Mouse (Mus musculus): ENCODE results near the gene Gm20604. TPM values are rescaled to one million over a fixed set of nuclear protein-coding genes. Genes with fewer than 3 reads are reported as not detected.

Gm20604 gene
- total and polyA plus RNA-seq, 3 experiments = 2.9 to 4.2 (median 3.8) TPM

GRCm38 (mm10) chr12:102729855-102730797, 28.3 kb downstream of the Gm20604 start:
- Histone ChIP-seq H3K4me3 (no peak overlapping the region), H3K27ac (no peak overlapping the region), H3K36me3 (ENCODE audit: control insufficient read depth, insufficient read depth, low read length) (no peaks in the 10 kb centered on the region), H3K79me2 (replicated peaks; ENCODE audit: control insufficient read depth, insufficient read depth, low read length) (no peaks in the 10 kb centered on the region), H3K4me1 (ENCODE audit: control insufficient read depth, insufficient read depth, low read length) (no peaks in the 10 kb centered on the region), H3K9ac (ENCODE audit: low read depth, low read length) (no peak overlapping the region), H3K27me3 (ENCODE audit: control insufficient read depth, insufficient read depth, low read length) (no peaks in the 10 kb centered on the region)
- TF ChIP-seq POLR2A (IDR thresholded peaks at IDR 0.05; ENCODE audit: insufficient read depth, low read depth, low read length) (no peak), EP300 (IDR thresholded peaks at IDR 0.05; ENCODE audit: insufficient read depth, low read depth, low read length) (no peak), CTCF (IDR thresholded peaks at IDR 0.05) (no peak)
- WGBS = 50% methylated on average over 26 of the region's 26 CpGs
- intact Hi-C loops (cut with DNase I) = no loop called here
- DNase-seq = peak in 1 of 2 experiments; percentile 40

- no peak for DNase-seq
- Histone ChIP-seq H3K4me1 (ENCODE audit: control insufficient read depth, insufficient read depth, low read length) (no peaks in the 10 kb centered on the region), H3K27ac (no peak overlapping the region), H3K4me3 (no peak overlapping the region), H3K9ac (ENCODE audit: low read depth, low read length) (no peak overlapping the region), H3K27me3 (ENCODE audit: control insufficient read depth, insufficient read depth, low read length) (no peaks in the 10 kb centered on the region), H3K36me3 (ENCODE audit: control insufficient read depth, insufficient read depth, low read length) (no peaks in the 10 kb centered on the region), H3K79me2 (replicated peaks; ENCODE audit: control insufficient read depth, insufficient read depth, low read length) (no peaks in the 10 kb centered on the region)
- intact Hi-C loops (cut with DNase I) = no loop called here
- TF ChIP-seq CTCF (IDR thresholded peaks at IDR 0.05) (no peak), POLR2A (IDR thresholded peaks at IDR 0.05; ENCODE audit: insufficient read depth, low read depth, low read length) (no peak), EP300 (IDR thresholded peaks at IDR 0.05; ENCODE audit: insufficient read depth, low read depth, low read length) (no peak)
- WGBS = 56% methylated on average over 7 of the region's 7 CpGs
Measured at GRCm38 (mm10) chr12:102725761-102726175, 32.7 kb downstream of the Gm20604 start.

GRCm38 (mm10) chr12:102725146-102725545, 33.3 kb downstream of the Gm20604 start:
- no peak for DNase-seq
- Histone ChIP-seq H3K9ac (ENCODE audit: low read depth, low read length) (no peak overlapping the region), H3K27ac (no peak overlapping the region), H3K4me3 (no peak overlapping the region), H3K27me3 (ENCODE audit: control insufficient read depth, insufficient read depth, low read length) (no peaks in the 10 kb centered on the region), H3K4me1 (ENCODE audit: control insufficient read depth, insufficient read depth, low read length) (no peaks in the 10 kb centered on the region), H3K36me3 (ENCODE audit: control insufficient read depth, insufficient read depth, low read length) (no peaks in the 10 kb centered on the region), H3K79me2 (replicated peaks; ENCODE audit: control insufficient read depth, insufficient read depth, low read length) (no peaks in the 10 kb centered on the region)
- WGBS = 87% methylated on average over 6 of the region's 6 CpGs
- no peak for TF ChIP-seq CTCF (IDR thresholded peaks at IDR 0.05)
- TF ChIP-seq EP300 (IDR thresholded peaks at IDR 0.05; ENCODE audit: insufficient read depth, low read depth, low read length) = no peak
- TF ChIP-seq POLR2A (IDR thresholded peaks at IDR 0.05; ENCODE audit: insufficient read depth, low read depth, low read length) = no peak
- intact Hi-C loops (cut with DNase I) = no loop called here

GRCm38 (mm10) chr12:102723861-102724260, 34.6 kb downstream of the Gm20604 start:
- no peak for DNase-seq
- no peaks in the 10 kb centered on the region for H3K4me1 ChIP-seq (ENCODE audit: control insufficient read depth, insufficient read depth, low read length)
- 36% methylated on average over 6 of the region's 6 CpGs for whole genome bisulfite sequencing
- no peak overlapping the region for H3K9ac ChIP-seq (ENCODE audit: low read depth, low read length)
- no peak overlapping the region for H3K27ac ChIP-seq
- no peaks in the 10 kb centered on the region for H3K27me3 ChIP-seq (ENCODE audit: control insufficient read depth, insufficient read depth, low read length)
- TF ChIP-seq EP300 (IDR thresholded peaks at IDR 0.05; ENCODE audit: insufficient read depth, low read depth, low read length) (no peak), POLR2A (IDR thresholded peaks at IDR 0.05; ENCODE audit: insufficient read depth, low read depth, low read length) (no peak), CTCF (IDR thresholded peaks at IDR 0.05) (no peak)
- H3K4me3 ChIP-seq = no peak overlapping the region
- intact Hi-C loops (cut with DNase I) = no loop called here
- no peaks in the 10 kb centered on the region for H3K79me2 ChIP-seq (replicated peaks; ENCODE audit: control insufficient read depth, insufficient read depth, low read length)
- H3K36me3 ChIP-seq (ENCODE audit: control insufficient read depth, insufficient read depth, low read length) = no peaks in the 10 kb centered on the region

- Histone ChIP-seq H3K9ac (ENCODE audit: low read depth, low read length) (no peak overlapping the region), H3K27me3 (ENCODE audit: control insufficient read depth, insufficient read depth, low read length) (no peaks in the 10 kb centered on the region), H3K36me3 (ENCODE audit: control insufficient read depth, insufficient read depth, low read length) (no peaks in the 10 kb centered on the region), H3K79me2 (replicated peaks; ENCODE audit: control insufficient read depth, insufficient read depth, low read length) (no peaks in the 10 kb centered on the region), H3K4me3 (no peak overlapping the region), H3K27ac (no peak overlapping the region), H3K4me1 (ENCODE audit: control insufficient read depth, insufficient read depth, low read length) (no peaks in the 10 kb centered on the region)
- TF ChIP-seq POLR2A (IDR thresholded peaks at IDR 0.05; ENCODE audit: insufficient read depth, low read depth, low read length) (no peak), EP300 (IDR thresholded peaks at IDR 0.05; ENCODE audit: insufficient read depth, low read depth, low read length) (no peak), CTCF (IDR thresholded peaks at IDR 0.05) (no peak)
- DNase-seq = no peak
- 89% methylated on average over 8 of the region's 8 CpGs for WGBS
- intact Hi-C loops (cut with DNase I) = no loop called here
Measured at GRCm38 (mm10) chr12:102722966-102723365, 35.5 kb downstream of the Gm20604 start.

- Histone ChIP-seq H3K9ac (ENCODE audit: low read depth, low read length) (no peak overlapping the region), H3K27me3 (ENCODE audit: control insufficient read depth, insufficient read depth, low read length) (no peaks in the 10 kb centered on the region), H3K27ac (no peak overlapping the region), H3K4me1 (ENCODE audit: control insufficient read depth, insufficient read depth, low read length) (no peaks in the 10 kb centered on the region), H3K4me3 (no peak overlapping the region), H3K36me3 (ENCODE audit: control insufficient read depth, insufficient read depth, low read length) (no peaks in the 10 kb centered on the region), H3K79me2 (replicated peaks; ENCODE audit: control insufficient read depth, insufficient read depth, low read length) (no peaks in the 10 kb centered on the region)
- TF ChIP-seq CTCF (IDR thresholded peaks at IDR 0.05) = no peak
- no peak for TF ChIP-seq EP300 (IDR thresholded peaks at IDR 0.05; ENCODE audit: insufficient read depth, low read depth, low read length)
- TF ChIP-seq POLR2A (IDR thresholded peaks at IDR 0.05; ENCODE audit: insufficient read depth, low read depth, low read length) = no peak
- no peak for DNase-seq
- 71% methylated on average over 11 of the region's 11 CpGs for WGBS
- intact Hi-C loops (cut with DNase I) = no loop called here
Measured at GRCm38 (mm10) chr12:102722451-102722850, 36.0 kb downstream of the Gm20604 start.
